Mouse (Mus musculus) left cerebral cortex, adult 18-20 months (tissue): ENCODE measurements around the gene Catsperz. TPM values are rescaled to one million over a fixed set of nuclear protein-coding genes. Genes with fewer than 3 reads are reported as not detected.

Experiments
- DNase-seq, 2 experiments: peaks; one replicate each; pipeline ENCODE4 v3.0.0; 2021 to 2022; ENCODE audit warnings: low spot score in 2 of 2, mixed read lengths in 1 of 2
- total RNA-seq, 2 experiments: library from RNA; stranded (reverse); gene quantifications; 2 replicates each; pipeline ENCODE4 v1.2.3; 2021

Gene Catsperz
- total RNA-seq, 2 experiments from 2014 or later, result 16.9 to 22.5 TPM

DNA sequence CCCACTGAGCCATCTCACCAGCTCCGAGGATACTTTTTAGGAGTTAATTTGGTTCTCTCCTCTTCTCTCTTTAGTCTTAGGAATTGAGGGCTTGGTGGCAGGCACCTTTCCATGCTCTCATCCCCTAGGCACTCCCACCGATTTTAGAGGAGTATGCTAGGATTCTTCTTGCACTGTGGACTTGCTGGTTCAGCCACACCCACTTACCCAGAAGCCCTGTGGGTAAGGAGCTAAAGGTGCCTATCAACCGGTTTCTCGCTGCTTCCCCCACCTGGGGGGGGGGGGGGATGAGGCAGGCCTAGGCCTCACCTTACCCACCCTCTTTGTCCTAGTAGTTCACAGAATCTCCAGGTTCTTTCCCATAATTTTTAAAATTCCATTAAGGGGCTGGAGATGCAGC is 22.6 kb upstream of the Catsperz start:
- DNase-seq, result no peak

- DNase-seq, result no peak
Measured at GRCm38 (mm10) chr19:6943709-6944108, 18.5 kb upstream of the Catsperz start.

DNA sequence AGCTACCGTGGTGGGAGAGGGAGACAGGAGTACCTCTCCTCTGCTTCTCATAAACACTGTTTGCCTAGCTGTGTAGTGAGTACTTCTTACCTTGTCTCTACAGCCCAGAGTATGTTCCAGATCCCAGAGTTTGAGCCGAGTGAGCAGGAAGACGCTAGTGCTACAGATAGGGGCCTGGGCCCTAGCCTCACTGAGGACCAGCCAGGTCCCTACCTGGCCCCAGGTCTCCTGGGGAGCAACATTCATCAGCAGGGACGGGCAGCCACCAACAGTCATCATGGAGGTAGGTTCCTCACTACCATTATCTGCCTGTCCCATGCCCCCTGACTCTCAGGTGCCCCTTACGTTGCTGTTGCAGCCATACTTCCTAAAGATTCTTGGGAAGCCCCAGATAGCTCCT is 17.6 kb upstream of the Catsperz start:
- no peak for DNase-seq

- peak; percentile 88 to 93 for DNase-seq
Measured at GRCm38 (mm10) chr19:6942249-6942691, 17.1 kb upstream of the Catsperz start, which contains the start of gene Gpr137. Gene Gpr137 (minus strand): TSS chr19:6942480.

DNA sequence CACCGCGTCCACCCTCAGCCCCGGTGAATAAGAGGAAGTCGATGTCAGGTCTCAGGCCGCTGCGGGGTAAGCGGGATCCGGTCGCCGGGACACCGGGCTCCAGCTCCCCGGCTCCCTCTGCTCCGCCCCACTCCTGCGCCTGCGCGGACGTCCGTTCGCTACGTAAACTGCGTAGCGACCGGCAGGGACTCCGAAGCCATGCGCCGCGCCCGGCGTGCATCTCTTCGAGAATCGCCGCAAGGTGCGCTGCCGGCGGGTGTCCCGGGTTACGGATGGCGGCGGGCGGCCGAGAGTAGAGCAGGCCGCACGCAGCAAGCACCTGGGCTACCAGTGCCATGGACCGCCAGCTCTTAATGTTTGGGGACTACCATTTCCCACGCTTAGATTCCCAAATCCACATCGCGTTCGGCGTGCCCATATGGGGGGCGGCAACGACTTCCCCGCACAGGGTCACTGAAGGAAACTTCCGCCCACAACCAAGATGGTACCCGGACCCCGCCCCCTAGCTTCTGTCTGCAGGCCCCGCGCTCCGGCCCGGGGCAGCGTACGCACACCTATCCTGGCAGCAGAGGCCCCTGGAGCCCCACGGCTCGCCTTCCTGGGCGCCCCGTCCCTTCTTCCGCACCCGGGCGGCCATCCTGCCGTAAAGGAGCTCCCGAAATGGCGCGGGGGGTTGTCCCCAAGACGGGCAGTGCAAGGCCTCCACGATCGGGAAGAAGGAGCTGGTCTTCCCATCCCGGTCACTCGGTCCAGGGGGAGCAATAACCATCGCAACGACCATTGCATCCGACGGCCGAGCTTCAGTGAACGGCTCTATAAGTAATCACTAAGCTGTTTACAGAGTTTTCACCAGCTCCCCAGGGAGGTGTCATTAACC is 16.4 kb upstream of the Catsperz start, which contains the start of gene Bad:
Gene Bad (plus strand): TSS at position 490 of the 877 bp plus-strand sequence.
- DNase-seq, result peak; percentile 93 to 94

- DNase-seq, result no peak
Measured at GRCm38 (mm10) chr19:6940396-6941351, 15.5 kb upstream of the Catsperz start.

GRCm38 (mm10) chr19:6939106-6940002 is 14.2 kb upstream of the Catsperz start:
- DNase-seq, result no peak

GRCm38 (mm10) chr19:6937541-6938465 is 12.6 kb upstream of the Catsperz start:
- no peak for DNase-seq

DNA sequence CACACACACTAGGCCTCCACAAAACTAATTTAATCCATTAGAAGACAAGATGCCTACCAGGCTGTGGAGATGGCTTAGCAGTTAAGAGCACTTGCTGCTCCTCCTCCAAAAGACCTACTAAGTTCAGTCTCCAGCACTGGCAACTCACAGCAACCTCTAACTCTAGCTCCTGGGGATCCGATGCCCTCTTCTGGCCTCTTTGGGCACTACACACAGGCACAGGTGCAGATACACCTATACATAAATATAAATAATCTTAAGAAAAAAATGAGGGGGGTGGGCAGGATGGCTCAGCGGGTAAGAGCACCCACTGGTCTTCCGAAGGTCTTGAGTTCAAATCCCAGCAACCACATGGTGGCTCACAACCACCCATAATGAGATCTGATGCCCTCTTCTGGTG is 11.1 kb upstream of the Catsperz start:
- no peak for DNase-seq

DNA sequence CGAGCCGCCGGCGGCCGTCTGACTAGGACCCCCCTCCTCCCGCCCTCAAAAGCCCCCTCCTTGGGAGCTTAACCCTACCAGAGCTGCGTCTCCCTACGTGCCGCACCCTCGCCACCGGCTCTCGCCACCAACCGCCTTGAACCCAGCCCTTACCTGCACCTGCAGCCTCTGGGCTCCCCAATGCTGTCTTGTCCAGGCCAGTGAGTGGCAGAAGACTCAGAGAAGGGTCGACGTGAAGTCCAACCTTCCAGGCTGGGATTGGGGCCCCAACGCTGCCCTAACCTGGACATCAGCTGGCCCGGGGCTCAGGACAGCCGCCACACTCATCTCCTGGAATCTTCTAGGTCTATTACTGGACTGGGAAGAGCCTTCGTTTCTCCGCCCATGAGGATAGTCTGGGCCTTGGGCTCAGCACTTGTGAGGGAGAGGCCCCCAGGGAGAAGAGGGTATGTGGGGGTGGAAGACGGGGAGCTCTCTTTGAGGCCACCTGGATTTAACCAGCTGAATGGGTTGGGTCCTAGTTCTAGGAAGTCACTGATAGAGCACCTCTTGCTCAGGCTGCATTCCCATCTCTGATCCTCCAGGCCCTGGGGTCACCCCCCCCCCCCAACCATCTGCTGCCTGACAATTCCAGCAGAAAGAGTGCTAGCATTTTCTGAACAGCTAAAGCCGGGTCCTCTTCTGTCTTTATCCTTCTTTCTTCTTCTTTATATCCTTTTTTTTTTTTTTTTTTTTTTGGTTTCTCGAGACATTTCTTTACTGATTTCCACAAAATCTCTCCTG is 9.2 kb upstream of the Catsperz start, which contains the start of gene Kcnk4:
Gene Kcnk4 (minus strand): TSS at position 321 of the 783 bp plus-strand sequence.
- no peak for DNase-seq

GRCm38 (mm10) chr19:6933436-6934194 is 8.4 kb upstream of the Catsperz start:
- peak; percentile 58 to 75 for DNase-seq

DNA sequence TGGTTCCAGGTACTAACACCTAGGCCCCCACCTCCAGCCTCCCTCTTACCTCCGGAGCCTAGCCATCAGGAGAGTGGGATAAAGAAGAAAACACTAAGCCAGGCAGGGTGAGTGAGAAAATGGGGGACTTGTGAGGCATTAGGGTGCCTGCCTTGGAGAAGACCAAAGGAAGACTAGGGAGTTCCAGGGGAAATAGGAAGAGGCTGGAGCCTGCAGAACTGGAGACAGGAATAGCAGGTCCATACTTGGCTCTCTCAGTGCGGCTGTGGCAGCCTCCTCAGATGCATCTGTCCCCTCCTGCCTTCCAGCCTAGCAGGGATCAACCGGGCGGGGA is 7.9 kb upstream of the Catsperz start:
- no peak for DNase-seq

DNA sequence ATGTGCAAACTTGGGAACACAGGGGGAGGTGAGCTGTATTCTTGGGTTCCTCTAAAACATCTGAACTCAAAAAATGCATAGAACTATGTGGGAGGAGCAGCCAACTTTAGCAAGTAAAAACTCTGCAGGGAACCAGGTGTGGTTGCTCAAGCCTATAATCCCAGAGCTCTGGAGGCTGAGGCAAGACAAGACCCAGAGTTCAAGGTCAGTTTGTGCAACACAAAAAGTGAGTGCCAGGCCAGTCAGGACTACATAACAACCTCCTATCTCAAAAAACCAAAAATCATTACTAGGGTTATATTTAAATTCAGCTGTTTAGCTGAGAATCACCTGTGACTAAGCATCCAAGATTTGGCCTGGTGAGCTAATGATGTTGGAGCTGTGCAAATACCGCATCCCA is 6.8 kb upstream of the Catsperz start:
- DNase-seq, result no peak

DNA sequence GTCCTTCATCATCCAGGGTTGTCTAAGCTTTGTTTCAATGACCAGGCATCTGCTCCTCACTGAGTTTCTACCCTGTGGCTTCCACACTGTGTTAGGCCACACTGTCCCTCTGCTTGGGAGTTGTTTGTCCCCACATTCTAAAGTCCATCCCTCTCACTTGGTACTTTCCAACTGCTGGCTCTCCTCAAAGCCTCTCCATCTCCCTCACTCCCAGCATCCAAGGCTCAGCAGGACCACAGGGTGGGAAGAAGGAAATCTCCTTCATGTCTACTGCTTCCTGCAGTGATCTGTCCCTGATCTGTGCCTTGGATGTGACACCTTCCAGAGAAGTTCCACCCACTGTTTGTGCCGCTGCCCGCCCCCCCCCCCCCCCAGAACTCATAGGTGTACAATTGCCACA is 5.8 kb upstream of the Catsperz start:
- no peak for DNase-seq

- no peak for DNase-seq
Measured at GRCm38 (mm10) chr19:6928080-6928479, 2.9 kb upstream of the Catsperz start.

- DNase-seq, result no peak
Measured at GRCm38 (mm10) chr19:6926559-6927255, 1.5 kb upstream of the Catsperz start.

DNA sequence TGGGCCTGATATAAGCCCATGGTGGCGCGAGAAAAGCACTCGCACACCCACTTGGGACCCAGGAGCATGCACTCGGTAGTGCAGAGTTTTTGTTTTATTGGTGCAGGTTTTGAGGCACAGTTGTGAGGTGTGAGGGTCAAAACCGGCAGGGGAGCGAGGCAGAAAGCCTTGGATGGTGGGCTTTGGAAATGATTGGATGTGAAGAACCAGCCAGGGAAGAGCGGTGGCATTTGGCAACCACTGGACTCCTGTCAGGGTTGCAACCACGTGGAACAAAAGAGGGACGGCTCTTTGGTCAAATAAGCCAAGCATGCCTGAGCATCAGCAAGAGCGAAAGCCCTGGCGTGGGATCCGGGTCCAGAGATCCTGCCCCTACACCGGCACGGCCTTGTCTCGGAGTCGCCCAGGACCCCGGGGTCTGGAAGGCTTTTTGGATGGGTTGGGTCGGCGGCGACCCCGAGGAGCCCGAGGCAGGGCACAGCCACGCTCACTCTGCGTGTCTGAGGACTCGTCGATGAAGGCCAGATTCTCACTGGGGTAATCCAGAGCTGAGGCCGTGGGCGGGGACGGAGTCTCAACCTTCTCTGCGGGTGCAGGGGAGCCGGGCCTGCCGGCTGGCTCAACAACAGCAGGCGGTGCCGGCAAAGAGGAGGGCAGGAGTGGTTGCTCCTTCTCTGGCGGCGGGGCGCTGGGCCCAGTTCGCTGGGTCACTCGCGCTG is 590 bp upstream of the Catsperz start:
- no peak for DNase-seq
